Mouse (Mus musculus): ENCODE measurements around the gene Cacna1a.

GRCm38 (mm10) chr8:84513765-84514164 lies 125.5 kb downstream of the Cacna1a start:
- TF ChIP-seq CHD2 (IDR thresholded peaks at IDR 0.05; ENCODE audit: low read depth, low read length), result no peak
- no peak for TF ChIP-seq ZC3H11A (IDR thresholded peaks at IDR 0.05; ENCODE audit: borderline replicate concordance, low read depth, low read length)

Measured in ES-E14 (cell line).